Mouse (Mus musculus) thymus, postnatal 10 days (tissue): ENCODE data around the gene Atad2b.

Experiments used
- DNase-seq, 2 experiments: peaks; one replicate each; pipeline ENCODE4 v3.0.0; 2021; ENCODE audit warnings: low spot score in 2 of 2

Atad2b gene

DNA sequence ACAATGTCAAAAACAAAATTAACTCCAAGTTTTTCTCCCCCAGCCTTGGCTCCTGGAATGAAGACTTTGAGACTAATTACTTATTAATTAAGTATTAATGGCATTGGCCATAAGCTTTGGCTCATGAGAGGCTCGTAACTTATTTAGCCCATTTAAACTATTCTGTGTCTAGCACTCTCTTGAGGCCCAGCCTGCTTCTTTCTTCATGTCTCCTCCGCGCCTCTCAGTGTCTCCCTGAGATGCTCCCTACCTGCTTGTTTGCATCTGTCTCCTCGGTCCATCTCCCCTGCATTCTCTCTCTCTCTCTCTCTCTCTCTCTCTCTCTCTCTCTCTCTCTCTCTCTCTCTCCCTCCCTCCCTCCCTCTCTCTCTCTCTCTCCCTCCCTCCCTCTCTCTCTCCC, 164.3 kb downstream of the Atad2b start:
- DNase-seq: no peak

DNA sequence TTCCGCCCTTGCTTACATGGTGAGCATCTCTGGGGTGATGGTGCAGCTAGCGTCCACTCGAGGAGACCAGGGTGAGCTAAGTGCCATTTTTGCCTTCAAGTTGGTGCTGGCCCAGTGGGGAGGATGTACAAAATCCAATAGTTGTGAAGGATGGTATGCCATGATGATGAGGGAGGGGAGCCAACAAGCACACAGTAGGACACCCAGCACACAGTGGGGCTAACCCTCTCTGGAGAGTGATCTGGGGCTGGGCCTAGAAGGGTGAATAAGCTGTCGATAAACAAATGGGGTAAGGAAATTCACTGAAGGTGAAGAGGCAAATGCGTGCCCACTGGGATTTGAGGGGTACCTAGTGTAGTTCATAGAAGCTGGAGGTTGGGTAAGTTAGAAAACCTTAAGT, 167.6 kb downstream of the Atad2b start:
- DNase-seq: no peak

DNA sequence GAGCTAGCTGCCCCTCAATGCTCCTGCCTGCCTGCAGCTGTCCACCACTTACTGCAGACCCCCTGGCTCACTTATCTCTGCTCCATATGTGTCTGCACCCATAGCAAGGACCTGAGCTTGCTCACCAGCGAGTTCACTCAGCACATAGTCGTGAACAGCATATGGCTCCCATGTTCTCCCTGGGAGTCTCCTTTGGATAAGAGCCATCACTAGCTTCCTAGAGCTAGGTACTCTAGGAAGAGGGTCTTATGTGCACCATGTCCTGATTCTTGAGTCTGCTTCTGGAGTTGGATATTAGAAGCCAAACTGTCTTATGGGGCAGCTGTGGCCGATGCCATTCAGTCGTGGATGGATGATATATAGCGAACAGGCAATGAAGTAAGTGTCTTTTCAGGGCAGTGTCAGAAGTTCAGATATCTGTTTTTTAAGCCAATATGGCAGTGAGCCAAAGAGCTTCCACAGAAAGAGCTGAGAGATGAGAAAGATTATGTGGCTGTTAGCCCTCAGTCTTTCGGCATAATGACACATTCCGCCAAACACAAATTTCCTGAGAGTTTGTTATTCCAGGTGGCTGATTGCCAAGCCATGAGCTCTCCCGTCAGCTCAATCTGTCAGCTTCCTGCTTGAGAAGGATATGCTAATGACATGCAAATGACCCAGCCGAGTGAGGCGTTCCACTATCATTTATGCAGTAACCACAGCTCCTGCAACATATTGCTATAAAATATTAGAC, 170.8 kb downstream of the Atad2b start:
- no peak for DNase-seq

DNA sequence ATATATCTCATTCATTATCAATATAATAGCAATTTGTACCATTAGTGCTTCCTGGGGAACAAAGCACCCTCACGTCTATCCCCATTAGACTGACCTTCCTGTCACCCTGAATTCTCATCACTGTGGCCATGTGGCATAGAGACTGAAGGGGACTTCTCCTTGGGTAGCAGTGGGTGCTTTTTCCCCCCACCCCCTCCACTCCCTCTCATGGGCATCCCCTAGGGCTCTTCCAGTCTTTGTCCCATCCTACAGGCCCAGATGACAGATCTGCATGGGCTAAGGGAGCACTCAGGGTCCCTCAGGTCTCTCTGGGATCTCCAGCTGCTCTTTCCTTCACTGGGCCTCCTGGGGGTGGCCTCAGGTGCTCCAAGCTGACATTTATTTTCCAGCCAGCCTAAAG, 171.5 kb downstream of the Atad2b start:
- DNase-seq: no peak
